Mouse (Mus musculus): ENCODE measurements at regions not wholly inside any gene's neighbourhood (a gene's known extent, or its start where the extent isn't known, plus 50 kb on each side); places are given as distances from the start of the nearest gene placed in this dataset.

DNA sequence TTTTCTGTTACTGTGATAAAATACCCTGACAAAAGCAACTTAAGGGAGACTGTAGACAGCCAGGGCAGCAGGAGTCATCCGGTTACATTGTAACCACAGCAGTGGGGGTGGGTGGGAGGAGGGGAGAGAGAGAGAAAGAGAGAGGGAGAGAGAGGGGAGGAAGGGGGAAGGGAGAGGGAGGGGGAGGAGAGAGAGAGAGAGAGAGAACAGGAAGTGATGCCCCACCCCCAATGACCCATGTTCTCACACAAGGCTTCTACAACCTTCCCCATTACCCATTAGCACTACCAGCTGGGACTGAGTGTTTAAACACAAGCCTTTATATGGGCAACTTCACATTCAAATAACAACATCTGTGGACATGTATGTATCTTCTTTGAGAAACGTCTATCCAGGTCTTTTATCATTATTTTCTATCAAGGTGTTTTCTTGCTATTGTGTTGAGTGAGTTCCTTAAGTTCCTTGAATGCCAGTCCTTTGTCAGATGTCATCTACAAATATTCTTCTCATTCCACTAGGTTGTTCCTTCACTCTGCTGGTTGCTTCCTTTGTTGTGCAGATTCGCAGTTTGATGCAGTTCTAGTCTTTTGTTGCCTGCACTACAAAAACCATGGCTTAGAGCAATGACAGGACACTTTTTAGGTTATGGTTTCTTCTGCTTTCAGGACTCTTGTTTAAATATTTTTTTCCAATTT, 274.7 kb upstream of the Ddx18 start:
- H3K9ac ChIP-seq = no peak overlapping the region
- no peaks in the 10 kb centered on the region for H3K4me1 ChIP-seq
- no peak overlapping the region for H3K4me2 ChIP-seq
- H3K27ac ChIP-seq = no peak overlapping the region
- ATAC-seq (ENCODE audit: insufficient number of reproducible peaks, low FRiP score, low TSS enrichment, low read depth) = no peak
- H3K9me3 ChIP-seq = no peaks in the 10 kb centered on the region
- H3K4me3 ChIP-seq = no peak overlapping the region
- WGBS = 73% methylated on average over 3 of the region's 3 CpGs
- no peaks in the 10 kb centered on the region for H3K27me3 ChIP-seq
- no peaks in the 10 kb centered on the region for H3K36me3 ChIP-seq

DNA sequence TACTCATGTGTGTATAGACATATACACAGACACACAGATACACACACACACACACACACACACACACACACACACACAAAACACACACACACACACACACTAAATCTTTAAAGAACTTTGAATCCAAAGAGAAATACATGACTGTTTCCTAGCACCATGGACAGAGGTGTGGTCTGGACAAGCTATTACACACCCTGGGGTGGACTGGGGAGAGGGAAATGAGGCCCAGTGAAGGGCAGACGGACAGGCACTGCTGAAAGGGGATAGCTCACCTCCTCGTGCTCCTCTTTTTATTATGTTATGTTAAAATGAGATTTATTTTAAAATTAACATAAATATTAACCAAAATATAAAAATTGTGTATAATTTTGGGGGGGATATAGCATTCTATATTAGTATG, 265.8 kb upstream of the Ddx18 start:
- WGBS = 13% methylated on average over 2 of the region's 2 CpGs
- H3K4me1 ChIP-seq = no peaks in the 10 kb centered on the region
- no peak overlapping the region for H3K4me2 ChIP-seq

DNA sequence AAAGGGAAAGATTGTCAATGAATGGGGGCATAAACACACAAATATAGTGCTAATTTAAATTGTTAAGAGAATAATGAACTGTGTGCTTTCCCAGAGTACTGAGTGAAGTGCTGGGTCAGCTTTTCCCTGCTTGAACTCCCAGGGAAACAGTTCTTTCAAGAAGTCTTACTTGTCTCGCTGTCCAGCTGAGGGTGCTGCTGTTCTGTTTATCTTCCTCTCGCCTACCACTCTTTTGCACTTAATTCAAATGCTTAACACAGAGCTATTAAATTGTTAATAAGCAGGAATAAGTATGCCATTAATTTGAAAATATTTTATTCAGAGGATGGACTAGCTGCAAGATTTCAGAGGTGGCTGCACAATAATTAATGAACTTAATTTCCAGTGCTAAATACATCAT, 262.5 kb upstream of the Ddx18 start:
- no peaks in the 10 kb centered on the region for H3K9me3 ChIP-seq
- no peak overlapping the region for H3K27ac ChIP-seq
- H3K27me3 ChIP-seq = no peaks in the 10 kb centered on the region
- no peak for ATAC-seq (ENCODE audit: insufficient number of reproducible peaks, low FRiP score, low TSS enrichment, low read depth)
- H3K4me2 ChIP-seq = no peak overlapping the region
- no peaks in the 10 kb centered on the region for H3K4me1 ChIP-seq
- WGBS = 59% methylated on average over 2 of the region's 2 CpGs
- no peak overlapping the region for H3K4me3 ChIP-seq
- no peak overlapping the region for H3K9ac ChIP-seq
- H3K36me3 ChIP-seq = no peaks in the 10 kb centered on the region

More for the DNA sequence above, 265.8 kb upstream of the Ddx18 start:
- Histone ChIP-seq H3K27me3 (no peaks in the 10 kb centered on the region), H3K36me3 (no peaks in the 10 kb centered on the region), H3K9ac (no peak overlapping the region), H3K4me3 (no peak overlapping the region), H3K27ac (no peak overlapping the region), H3K9me3 (no peaks in the 10 kb centered on the region)
- ATAC-seq (ENCODE audit: insufficient number of reproducible peaks, low FRiP score, low TSS enrichment, low read depth) = no peak

DNA sequence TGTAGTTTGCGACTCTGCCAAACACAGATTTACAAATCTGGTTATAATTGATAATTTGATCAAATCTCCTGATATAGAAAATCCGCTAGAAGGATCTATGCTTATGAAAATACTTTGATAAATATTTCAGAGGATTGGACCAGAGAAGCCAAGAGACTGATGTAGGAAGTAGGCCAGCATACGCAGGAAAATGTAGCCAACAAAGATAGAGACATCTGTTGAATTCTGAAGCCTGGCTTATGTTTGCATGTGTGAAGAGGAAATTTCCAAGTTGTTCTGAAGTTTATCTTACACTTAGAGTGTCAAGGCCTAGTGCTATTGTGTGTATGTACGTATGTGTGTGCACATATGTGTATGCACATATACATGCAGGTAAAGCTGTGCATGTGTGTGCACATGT, 255.2 kb upstream of the Ddx18 start:
- H3K4me1 ChIP-seq = no peaks in the 10 kb centered on the region
- no peaks in the 10 kb centered on the region for H3K36me3 ChIP-seq
- ATAC-seq (ENCODE audit: insufficient number of reproducible peaks, low FRiP score, low TSS enrichment, low read depth) = no peak
- H3K4me2 ChIP-seq = no peak overlapping the region
- H3K27me3 ChIP-seq = no peaks in the 10 kb centered on the region
- no peaks in the 10 kb centered on the region for H3K9me3 ChIP-seq
- WGBS = 86% methylated on average over 4 of the region's 4 CpGs
- H3K9ac ChIP-seq = no peak overlapping the region
- no peak overlapping the region for H3K27ac ChIP-seq
- H3K4me3 ChIP-seq = no peak overlapping the region

DNA sequence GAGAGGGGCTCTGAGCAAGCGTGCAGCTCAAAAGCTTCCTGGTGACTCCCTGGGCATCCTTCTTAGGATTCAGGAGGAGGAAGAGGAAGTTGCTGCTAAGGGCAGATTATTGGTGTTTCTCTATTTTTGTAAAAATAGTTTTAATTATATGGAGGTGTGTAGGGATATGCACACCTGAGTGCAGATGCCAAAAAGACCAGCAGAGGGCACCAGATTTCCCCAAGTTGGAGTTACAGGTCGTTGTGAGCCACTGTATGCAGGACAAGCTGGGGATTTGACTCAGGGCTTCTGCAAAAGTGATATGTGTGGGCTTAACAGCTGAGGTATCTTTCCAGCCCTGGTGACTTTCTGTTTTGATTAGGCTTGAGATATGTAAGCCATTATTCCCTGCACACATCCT, 235.5 kb upstream of the Ddx18 start:
- Histone ChIP-seq H3K9me3 (no peaks in the 10 kb centered on the region), H3K9ac (no peak overlapping the region), H3K4me2 (no peak overlapping the region), H3K27me3 (no peaks in the 10 kb centered on the region), H3K4me3 (no peak overlapping the region), H3K27ac (no peak overlapping the region), H3K4me1 (no peaks in the 10 kb centered on the region; the same call in 1 of the 2 replicates), H3K36me3 (no peaks in the 10 kb centered on the region)
- WGBS = 59% methylated on average over 2 of the region's 2 CpGs
- no peak for ATAC-seq (ENCODE audit: insufficient number of reproducible peaks, low FRiP score, low TSS enrichment, low read depth)

DNA sequence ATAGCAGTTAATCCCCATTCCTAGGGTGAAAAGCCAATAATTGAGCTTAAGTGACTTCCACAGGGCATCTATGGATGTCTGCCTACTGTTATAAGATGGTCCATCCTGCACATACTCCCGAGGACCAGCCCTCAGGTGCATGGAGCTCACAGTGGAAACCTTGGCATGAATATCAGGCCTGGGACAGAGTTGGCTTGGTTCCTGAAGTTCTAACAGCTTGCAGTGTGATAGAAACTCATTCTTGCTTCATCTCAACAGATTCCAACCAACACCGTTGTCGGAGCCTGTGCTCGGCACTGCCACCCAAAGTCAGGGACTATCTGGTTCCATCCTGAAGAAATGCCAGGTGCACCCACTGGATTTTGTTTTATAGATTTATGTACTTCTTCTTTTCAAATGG, 234.7 kb upstream of the Ddx18 start:
- H3K9ac ChIP-seq = no peak overlapping the region
- H3K4me2 ChIP-seq = no peak overlapping the region
- H3K9me3 ChIP-seq = no peaks in the 10 kb centered on the region
- 63% methylated on average over 4 of the region's 4 CpGs for WGBS
- H3K27me3 ChIP-seq = no peaks in the 10 kb centered on the region
- H3K36me3 ChIP-seq = no peaks in the 10 kb centered on the region
- no peaks in the 10 kb centered on the region; the same call in 1 of the 2 replicates for H3K4me1 ChIP-seq
- no peak for ATAC-seq (ENCODE audit: insufficient number of reproducible peaks, low FRiP score, low TSS enrichment, low read depth)
- no peak overlapping the region for H3K27ac ChIP-seq
- no peak overlapping the region for H3K4me3 ChIP-seq

DNA sequence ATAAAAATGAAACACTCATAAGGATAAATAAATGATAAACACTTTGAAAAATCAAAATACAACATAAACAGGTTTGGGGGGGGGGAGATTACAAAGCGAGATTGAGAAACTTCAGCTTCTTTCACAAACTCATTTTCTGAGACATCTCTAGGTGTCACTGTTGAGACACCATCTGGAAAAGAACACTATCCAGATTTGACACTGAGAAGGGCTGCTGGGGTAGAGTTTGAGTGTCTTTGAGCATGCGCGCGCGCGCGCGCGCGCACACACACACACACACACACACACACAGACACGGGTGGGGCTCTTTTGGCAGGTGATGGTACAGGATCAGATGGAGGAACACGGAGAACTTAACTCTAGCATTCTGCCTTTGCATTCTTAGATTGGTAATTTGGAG, 230.7 kb upstream of the Ddx18 start:
- H3K27me3 ChIP-seq = no peaks in the 10 kb centered on the region
- H3K4me2 ChIP-seq = no peak overlapping the region
- no peak overlapping the region for H3K9ac ChIP-seq
- H3K4me1 ChIP-seq = no peaks in the 10 kb centered on the region; the same call in 1 of the 2 replicates
- WGBS = 76% methylated on average over 12 of the region's 12 CpGs
- no peak overlapping the region for H3K4me3 ChIP-seq
- H3K9me3 ChIP-seq = no peaks in the 10 kb centered on the region
- no peaks in the 10 kb centered on the region for H3K36me3 ChIP-seq
- no peak overlapping the region for H3K27ac ChIP-seq
- no peak for ATAC-seq (ENCODE audit: insufficient number of reproducible peaks, low FRiP score, low TSS enrichment, low read depth)

DNA sequence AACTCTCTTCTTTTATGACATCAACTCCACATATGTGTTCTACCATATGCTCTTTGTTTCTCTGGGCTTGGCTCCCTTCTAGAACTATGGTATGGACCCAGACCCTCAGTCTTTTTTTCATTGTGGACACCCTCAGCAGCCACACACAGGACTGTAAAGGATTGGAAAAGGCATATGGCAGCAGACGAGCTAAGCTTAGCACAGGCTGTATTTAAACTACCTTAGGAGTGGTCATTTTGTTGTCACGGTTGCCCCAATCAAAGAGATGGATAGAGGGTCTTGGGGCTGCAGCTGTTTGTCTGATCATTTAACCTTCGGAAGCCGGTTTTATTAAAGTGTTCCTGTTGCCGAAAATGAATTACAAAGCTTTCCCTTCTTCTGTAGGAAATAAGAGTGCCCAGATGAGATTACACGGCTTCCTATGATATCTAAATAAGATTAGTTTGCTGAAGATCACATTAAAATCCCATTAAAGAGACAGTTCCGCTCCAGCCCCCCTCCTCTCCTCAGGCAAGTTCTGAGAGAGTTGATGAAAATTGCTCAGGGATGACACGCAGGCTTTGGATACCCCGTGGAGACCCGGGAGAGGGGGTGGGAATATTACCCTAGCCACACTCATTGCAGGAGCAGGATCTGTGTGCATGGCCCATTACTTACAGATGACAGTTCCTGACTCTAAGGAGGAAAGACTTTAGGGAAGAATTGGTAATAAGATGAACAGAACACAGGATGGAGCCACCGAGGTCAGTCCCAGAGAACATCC, 227.4 kb upstream of the Ddx18 start:
- ATAC-seq (ENCODE audit: insufficient number of reproducible peaks, low FRiP score, low TSS enrichment, low read depth) = no peak
- H3K27me3 ChIP-seq = no peaks in the 10 kb centered on the region
- no peaks in the 10 kb centered on the region for H3K4me1 ChIP-seq
- H3K4me3 ChIP-seq = no peak overlapping the region
- H3K4me2 ChIP-seq = no peak overlapping the region
- H3K36me3 ChIP-seq = no peaks in the 10 kb centered on the region
- no peaks in the 10 kb centered on the region for H3K9me3 ChIP-seq
- WGBS = 76% methylated on average over 11 of the region's 11 CpGs
- no peak overlapping the region for H3K27ac ChIP-seq
- H3K9ac ChIP-seq = no peak overlapping the region

DNA sequence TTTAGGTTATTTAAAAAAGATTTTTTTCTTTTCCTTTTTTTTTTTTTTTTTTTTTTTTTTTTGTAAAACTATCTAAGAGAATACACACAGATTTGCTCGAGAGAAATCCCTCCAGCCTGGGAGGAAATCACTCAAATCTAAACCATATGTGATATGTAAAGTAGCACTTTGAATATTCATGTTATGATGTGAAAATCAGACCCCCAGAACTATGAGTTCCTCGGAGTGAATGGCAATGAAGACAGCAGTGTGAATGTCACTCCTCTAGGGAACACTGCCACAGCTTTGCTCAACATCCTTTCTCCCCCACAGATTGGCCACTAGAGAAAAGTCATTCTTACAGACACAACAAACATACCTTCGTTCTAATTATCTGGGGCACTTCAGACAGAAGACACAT, 217.8 kb upstream of the Ddx18 start:
- H3K27ac ChIP-seq = no peak overlapping the region
- no peak overlapping the region for H3K4me2 ChIP-seq
- H3K27me3 ChIP-seq = no peaks in the 10 kb centered on the region
- no peaks in the 10 kb centered on the region for H3K36me3 ChIP-seq
- no peaks in the 10 kb centered on the region for H3K9me3 ChIP-seq
- no peak overlapping the region for H3K9ac ChIP-seq
- 29% methylated on average over 3 of the region's 3 CpGs for WGBS
- ATAC-seq (ENCODE audit: insufficient number of reproducible peaks, low FRiP score, low TSS enrichment, low read depth) = no peak
- H3K4me3 ChIP-seq = no peak overlapping the region
- H3K4me1 ChIP-seq = no peaks in the 10 kb centered on the region

DNA sequence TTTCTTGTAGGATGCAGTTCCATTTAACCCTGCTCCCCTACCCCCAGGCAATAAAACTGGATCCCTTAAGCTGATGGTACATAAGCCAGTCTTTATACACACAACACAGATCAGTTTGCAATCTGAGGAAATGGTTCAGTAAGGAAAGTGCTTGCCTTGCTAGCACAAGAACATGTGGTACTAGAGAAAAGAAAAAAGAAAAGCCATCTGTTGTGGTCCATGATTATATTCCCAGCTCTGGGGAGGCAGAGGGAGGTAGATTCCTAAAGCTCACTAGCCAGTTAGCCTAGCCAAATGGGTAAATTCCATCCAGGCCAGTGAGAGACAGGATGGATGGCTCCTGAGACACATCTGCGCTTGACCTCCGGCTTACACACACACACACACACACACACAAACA, 206.2 kb upstream of the Ddx18 start:
- WGBS = 78% methylated on average over 2 of the region's 2 CpGs
- no peak overlapping the region for H3K4me2 ChIP-seq
- no peaks in the 10 kb centered on the region for H3K36me3 ChIP-seq
- H3K4me1 ChIP-seq = 0 out of 2 replicates have a peak, but pooled peaks cover 2% of the 10 kb centered on the region
- H3K27me3 ChIP-seq = no peaks in the 10 kb centered on the region
- no peak overlapping the region for H3K27ac ChIP-seq
- no peak overlapping the region for H3K4me3 ChIP-seq
- H3K9ac ChIP-seq = no peak overlapping the region
- no peak for ATAC-seq (ENCODE audit: insufficient number of reproducible peaks, low FRiP score, low TSS enrichment, low read depth)
- H3K9me3 ChIP-seq = no peaks in the 10 kb centered on the region

DNA sequence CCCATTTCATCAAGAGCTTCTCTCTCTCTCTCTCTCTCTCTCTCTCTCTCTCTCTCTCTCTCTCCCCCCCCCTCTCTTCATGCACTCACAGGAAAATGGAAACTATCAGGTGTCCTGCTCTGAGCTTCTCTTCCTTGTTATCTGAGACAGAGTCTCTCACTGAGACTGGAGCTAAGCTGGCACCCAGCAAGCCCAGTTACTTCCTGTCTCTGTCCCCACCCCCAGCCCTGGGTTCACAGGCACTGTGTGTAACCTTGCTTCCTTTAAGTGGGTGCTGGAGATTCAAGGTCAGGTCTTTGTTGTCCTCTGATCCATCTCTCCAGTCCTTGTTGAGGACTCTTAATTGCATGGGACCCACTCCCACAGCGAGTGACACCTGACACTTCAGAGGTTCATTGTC, 203.7 kb upstream of the Ddx18 start:
- no peak for ATAC-seq (ENCODE audit: insufficient number of reproducible peaks, low FRiP score, low TSS enrichment, low read depth)

DNA sequence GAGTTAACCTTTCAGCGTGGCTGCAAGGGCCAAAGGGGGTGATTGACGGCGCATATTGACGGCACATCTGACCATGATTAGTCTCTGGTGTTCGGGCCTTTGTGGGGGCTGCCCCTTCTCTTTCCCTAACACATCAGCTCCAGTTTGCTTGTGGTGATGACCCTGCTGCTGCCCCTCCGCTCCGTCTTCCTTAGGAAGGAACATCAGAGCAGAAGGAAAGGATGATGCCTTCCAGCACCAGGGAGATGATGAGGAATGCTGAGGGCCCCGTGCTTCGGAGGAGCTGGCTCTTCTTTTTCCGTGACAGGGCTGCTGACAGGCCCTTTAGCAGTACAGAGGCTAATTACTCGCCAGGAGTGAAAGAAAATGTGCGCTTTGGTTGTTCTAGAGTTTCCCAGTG, 203.1 kb upstream of the Ddx18 start:
- Histone ChIP-seq H3K4me2 (no peak overlapping the region), H3K4me3 (no peak overlapping the region), H3K9ac (no peak overlapping the region), H3K4me1 (0 out of 2 replicates have a peak, but pooled peaks cover 2% of the 10 kb centered on the region), H3K9me3 (no peaks in the 10 kb centered on the region), H3K36me3 (no peaks in the 10 kb centered on the region), H3K27ac (no peak overlapping the region), H3K27me3 (no peaks in the 10 kb centered on the region)
- WGBS = 16% methylated on average over 12 of the region's 12 CpGs
- ATAC-seq (ENCODE audit: insufficient number of reproducible peaks, low FRiP score, low TSS enrichment, low read depth) = no peak

More for the DNA sequence above, 203.7 kb upstream of the Ddx18 start:
- Histone ChIP-seq H3K4me2 (no peak overlapping the region), H3K27me3 (no peaks in the 10 kb centered on the region), H3K4me3 (no peak overlapping the region), H3K4me1 (0 out of 2 replicates have a peak, but pooled peaks cover 2% of the 10 kb centered on the region), H3K36me3 (no peaks in the 10 kb centered on the region), H3K9me3 (no peaks in the 10 kb centered on the region), H3K9ac (no peak overlapping the region), H3K27ac (no peak overlapping the region)
- 62% methylated on average over 1 of the region's 1 CpGs for WGBS

All from limb, embryonic 15.5 days (tissue).